ENCODE assay signal across 13 mouse cellular contexts in genomic region chr12:98180235-98180800, GRCm38 (mm10).
A peak's percentile ranks its signal among the peaks of the same experiment; 100 is the strongest.
DNase-seq lines count a peak whose midpoint lies in the region; ATAC-seq and TF ChIP-seq lines count a peak whose summit lies in the region.
"Had no signal": no experiment of that assay in that cellular context is flagged by ENCODE, and none has a peak within 500 bp of the region (broad histone marks: within the 10 kb centered on the region; RNA-seq: fewer than 3 reads in every experiment).

No protein-coding gene starts in this region.

- no peaks in the 10 kb centered on the region for H3K36me3 ChIP-seq in forebrain, embryonic 15.5 days
- no peaks in the 10 kb centered on the region for H3K36me3 ChIP-seq in forebrain, embryonic 13.5 days (ENCODE audit: poor library complexity, severe bottlenecking)
- no peaks in the 10 kb centered on the region for H3K36me3 ChIP-seq in kidney, embryonic 15.5 days

- CTCF ChIA-PET in Patski (lab: Charles Lee) = interaction anchor here (1.6 to 2.8 kb wide), 2 partner anchors 100 to 185 kb away, joined by 3 to 17 read pairs; no protein-coding TSS in a partner anchor

- ATAC-seq in forebrain, embryonic 15.5 days (replicated peaks) = no peak
- ATAC-seq in forebrain, embryonic 13.5 days = no peak
- no peak for ATAC-seq in Patski
- ATAC-seq in kidney, embryonic 15.5 days (replicated peaks; ENCODE audit: low FRiP score) = no peak
- ATAC-seq: CD4-positive, CD25-positive, alpha-beta regulatory T cell, adult 4 months had no signal

- no peak overlapping the region for H3K4me3 ChIP-seq in forebrain, embryonic 15.5 days
- no peak overlapping the region for H3K4me3 ChIP-seq in forebrain, embryonic 13.5 days
- H3K4me3 ChIP-seq in layer of hippocampus, adult 2 months = no peak overlapping the region
- no peak overlapping the region for H3K4me3 ChIP-seq in kidney, embryonic 15.5 days (replicated peaks)

- TF ChIP-seq CTCF in layer of hippocampus, adult 2 months (conservative IDR thresholded peaks at IDR 0.05) = peak; percentile 60
- TF ChIP-seq CTCF in Patski (IDR thresholded peaks at IDR 0.05) = peak; percentile 29

- in situ Hi-C loops in Patski (cut with MboI; ENCODE audit: low pct_unique_long_range_greater_than_20kb) = loop anchor here (5.0 to 25.0 kb wide), 3 partner anchors 188 to 1043 kb away; no protein-coding TSS in a partner anchor

- WGBS in forebrain, embryonic 15.5 days = 95% methylated on average over 16 of the region's 16 CpGs
- WGBS in forebrain, embryonic 13.5 days = 95% methylated on average over 16 of the region's 16 CpGs
- WGBS in kidney, embryonic 15.5 days = 95% methylated on average over 16 of the region's 16 CpGs

- H3K27ac ChIP-seq in forebrain, embryonic 15.5 days (replicated peaks) = 0 out of 2 replicates have a peak overlapping the region, but pooled peaks have one; percentile 9
- no peak overlapping the region for H3K27ac ChIP-seq in forebrain, embryonic 13.5 days
- H3K27ac ChIP-seq in layer of hippocampus, adult 2 months = no peak overlapping the region
- no peak overlapping the region for H3K27ac ChIP-seq in kidney, embryonic 15.5 days

- no peak for DNase-seq in layer of hippocampus, adult 2 months (ENCODE audit: low spot score in 2 of 2)
- no peak for DNase-seq in layer of hippocampus, adult 9-11 months
- DNase-seq in A20 (ENCODE audit: low read depth, low spot score) (peak; percentile 35), Patski (ENCODE audit: low read depth, low spot score) (no peak)
- no peak for DNase-seq in layer of hippocampus, postnatal 14 days (ENCODE audit: low spot score in 2 of 2)
- DNase-seq: adrenal gland, adult 2 months; kidney, adult 9 months; liver; lung, adult 2 months had no signal

- H3K9ac ChIP-seq in forebrain, embryonic 15.5 days (replicated peaks) = no peak overlapping the region
- no peak overlapping the region for H3K9ac ChIP-seq in forebrain, embryonic 13.5 days
- no peak overlapping the region for H3K9ac ChIP-seq in kidney, embryonic 15.5 days

- no peak overlapping the region for H3K4me2 ChIP-seq in forebrain, embryonic 15.5 days (replicated peaks)
- H3K4me2 ChIP-seq in forebrain, embryonic 13.5 days = no peak overlapping the region
- no peak overlapping the region for H3K4me2 ChIP-seq in kidney, embryonic 15.5 days

- H3K27me3 ChIP-seq in forebrain, embryonic 15.5 days = no peaks in the 10 kb centered on the region
- no peaks in the 10 kb centered on the region for H3K27me3 ChIP-seq in forebrain, embryonic 13.5 days
- H3K27me3 ChIP-seq in Patski = peaks cover 3% of the 10 kb centered on the region
- peaks cover 5% of the 10 kb centered on the region; the same call in 1 of the 2 replicates for H3K27me3 ChIP-seq in kidney, embryonic 15.5 days

- H3K4me1 ChIP-seq in forebrain, embryonic 15.5 days = peaks cover 12% of the 10 kb centered on the region
- peaks cover 15% of the 10 kb centered on the region for H3K4me1 ChIP-seq in forebrain, embryonic 13.5 days
- H3K4me1 ChIP-seq in kidney, embryonic 15.5 days = peaks cover 10% of the 10 kb centered on the region; the same call in 1 of the 2 replicates

- POLR2A ChIA-PET in Patski (lab: Charles Lee) = no interaction called here

- H3K9me3 ChIP-seq in forebrain, embryonic 15.5 days = no peaks in the 10 kb centered on the region
- no peaks in the 10 kb centered on the region for H3K9me3 ChIP-seq in forebrain, embryonic 13.5 days (replicated peaks)
- H3K9me3 ChIP-seq in kidney, embryonic 15.5 days (replicated peaks) = no peaks in the 10 kb centered on the region
